Mouse (Mus musculus): ENCODE results near the gene C130026I21Rik. TPM values are rescaled to one million over a fixed set of nuclear protein-coding genes. Genes with fewer than 3 reads are reported as not detected.
A peak's percentile ranks its signal among the peaks of the same experiment; 100 is the strongest.
"Not testable (repeated sequence)": the region's sequence is repeated elsewhere in the genome, so short reads cannot be mapped to it uniquely, and the experiment has no call there.

C130026I21Rik gene
- total RNA-seq, 2 experiments from 2014 or later, result 0.97 to 2.7 TPM

DNA sequence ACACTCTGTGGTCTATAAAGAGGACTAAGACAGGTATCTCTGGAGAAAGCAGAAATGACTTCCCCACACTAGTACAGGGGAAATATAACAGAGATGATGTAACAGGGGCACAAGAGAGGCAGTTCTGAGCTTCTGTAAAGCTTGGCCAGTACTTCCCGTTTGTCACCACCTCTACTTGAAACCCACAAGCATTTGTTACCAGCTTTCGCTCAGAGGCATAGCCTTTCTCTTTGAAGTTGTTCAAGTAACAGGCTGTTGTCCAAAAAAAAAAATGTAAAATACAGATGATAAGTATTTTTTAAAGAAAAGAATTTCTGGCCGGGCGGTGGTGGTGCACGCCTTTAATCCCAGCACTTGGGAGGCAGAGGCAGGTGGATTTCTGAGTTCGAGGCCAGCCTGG is 236.8 kb downstream of the C130026I21Rik start:
- not testable (repeated sequence) for DNase-seq

DNA sequence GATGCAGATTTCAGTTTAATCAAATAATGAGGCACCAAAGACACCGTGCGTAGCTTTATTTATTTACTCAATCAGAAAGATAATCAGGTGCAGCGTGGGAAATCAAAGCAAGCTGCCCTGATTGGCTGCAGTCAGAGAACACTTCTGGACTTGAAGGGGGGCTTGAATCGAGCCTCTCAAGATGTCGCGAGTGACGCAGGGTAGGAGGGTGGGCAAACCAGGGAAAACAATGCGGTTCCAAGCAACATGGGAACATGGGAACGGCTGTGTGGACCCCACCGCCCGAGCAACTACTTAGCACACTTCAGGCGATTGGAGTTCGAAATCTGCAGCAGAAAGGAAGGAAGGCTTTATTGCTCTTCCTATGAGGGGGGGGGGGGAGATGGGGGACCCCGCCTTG is 240.2 kb downstream of the C130026I21Rik start:
- DNase-seq, result not testable (repeated sequence)

DNA sequence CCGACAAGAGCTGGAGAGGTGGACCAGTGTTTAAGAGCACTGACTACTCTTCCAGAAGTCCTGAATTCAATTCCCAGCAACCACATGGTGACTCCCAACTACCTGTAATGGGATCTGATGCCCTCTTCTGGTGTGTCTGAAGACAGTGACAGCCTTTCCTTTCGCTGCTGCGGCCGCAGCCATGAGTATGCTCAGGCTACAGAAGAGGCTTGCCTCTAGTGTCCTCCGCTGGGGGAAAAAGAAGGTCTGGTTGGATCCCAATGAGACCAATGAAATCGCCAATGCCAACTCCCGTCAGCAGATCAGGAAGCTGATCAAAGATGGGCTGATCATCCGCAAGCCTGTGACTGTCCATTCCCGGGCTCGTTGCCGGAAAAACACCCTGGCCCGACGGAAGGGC is 258.4 kb downstream of the C130026I21Rik start:
- not testable (repeated sequence) for DNase-seq

- not testable (repeated sequence) for DNase-seq
Observed at GRCm38 (mm10) chr1:85010947-85011346, 259.4 kb downstream of the C130026I21Rik start.

- DNase-seq, result not testable (repeated sequence)
Observed at GRCm38 (mm10) chr1:85007737-85008136, 262.6 kb downstream of the C130026I21Rik start.

GRCm38 (mm10) chr1:84999241-84999640 is 271.1 kb downstream of the C130026I21Rik start:
- DNase-seq, result not testable (repeated sequence)

GRCm38 (mm10) chr1:84996305-84996704 is 274.1 kb downstream of the C130026I21Rik start:
- DNase-seq, result not testable (repeated sequence)

- not testable (repeated sequence) for DNase-seq
Observed at GRCm38 (mm10) chr1:84994461-84994860, 275.9 kb downstream of the C130026I21Rik start.

DNA sequence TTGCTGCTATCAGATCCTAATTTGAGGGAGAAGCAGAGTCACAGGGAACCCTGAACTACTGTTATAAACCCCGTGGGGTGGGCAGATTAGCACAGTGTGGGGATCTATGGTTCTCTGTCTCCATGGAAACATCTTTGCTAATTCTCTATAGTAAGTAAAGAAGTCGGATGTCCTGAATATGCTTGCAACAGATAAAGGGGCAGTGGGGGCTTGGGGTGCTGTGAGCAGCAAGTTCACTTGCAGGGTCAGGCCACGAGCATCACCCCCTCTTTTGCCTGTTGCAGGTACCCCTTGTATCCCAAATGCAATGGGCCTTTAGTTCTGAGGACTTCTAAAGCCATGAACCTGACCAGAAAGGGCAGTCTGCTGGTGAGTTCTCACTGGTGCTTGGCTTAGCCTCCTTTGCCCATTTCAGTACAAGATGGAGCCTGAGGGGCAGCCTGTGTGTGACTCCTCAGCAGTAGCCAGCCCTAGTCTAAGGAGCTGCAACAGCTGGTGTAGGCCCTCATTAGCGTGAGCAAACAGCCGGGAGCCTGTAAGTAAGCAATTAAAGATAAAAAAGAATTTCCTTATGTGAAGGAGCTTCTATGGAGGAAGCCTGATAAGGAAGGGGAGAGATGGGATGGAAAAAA is 276.6 kb downstream of the C130026I21Rik start:
- DNase-seq, result not testable (repeated sequence)

DNA sequence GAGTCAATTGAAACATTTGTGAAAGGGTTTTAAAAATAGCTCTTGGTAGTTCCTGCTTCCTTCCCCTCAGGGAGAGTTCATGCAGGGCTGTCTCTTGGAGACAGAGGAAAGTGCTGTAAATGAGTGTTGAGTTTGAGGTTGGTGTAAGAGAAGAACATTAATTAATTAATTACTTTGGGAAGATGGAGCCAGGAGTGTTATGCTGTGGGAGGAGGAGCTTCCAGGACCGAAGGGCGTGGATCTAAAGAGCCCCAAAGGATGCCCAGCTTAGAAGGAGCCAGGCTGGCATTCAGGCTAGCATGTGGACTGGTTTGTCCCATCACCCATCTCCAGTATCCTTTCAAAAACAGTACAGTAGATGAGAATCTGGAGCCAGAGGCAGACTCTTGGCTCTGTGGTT is 277.1 kb downstream of the C130026I21Rik start:
- DNase-seq, result not testable (repeated sequence)

GRCm38 (mm10) chr1:84992827-84993226 is 277.5 kb downstream of the C130026I21Rik start:
- not testable (repeated sequence) for DNase-seq

GRCm38 (mm10) chr1:84989044-84989443 is 281.3 kb downstream of the C130026I21Rik start:
- DNase-seq, result not testable (repeated sequence)

DNA sequence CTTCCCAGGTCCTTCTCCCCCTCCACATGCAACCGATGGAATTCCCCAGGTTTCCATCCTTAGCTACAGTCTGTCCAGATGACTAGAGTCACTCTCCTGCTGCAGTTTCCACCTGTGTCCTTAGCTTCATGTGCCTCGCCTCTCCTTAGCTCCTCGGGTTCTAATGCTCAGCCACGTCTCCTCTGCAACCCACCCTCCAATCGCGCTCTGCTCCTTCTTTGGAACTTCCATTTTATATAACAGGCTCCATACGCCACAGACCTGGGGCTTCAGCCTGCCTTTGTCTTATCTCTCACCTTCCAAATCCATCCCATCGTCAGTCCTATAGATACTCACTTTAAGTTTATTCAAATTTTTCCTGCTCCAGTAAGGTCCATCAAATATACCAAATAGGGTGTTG is 282.6 kb downstream of the C130026I21Rik start:
- not testable (repeated sequence) for DNase-seq

DNA sequence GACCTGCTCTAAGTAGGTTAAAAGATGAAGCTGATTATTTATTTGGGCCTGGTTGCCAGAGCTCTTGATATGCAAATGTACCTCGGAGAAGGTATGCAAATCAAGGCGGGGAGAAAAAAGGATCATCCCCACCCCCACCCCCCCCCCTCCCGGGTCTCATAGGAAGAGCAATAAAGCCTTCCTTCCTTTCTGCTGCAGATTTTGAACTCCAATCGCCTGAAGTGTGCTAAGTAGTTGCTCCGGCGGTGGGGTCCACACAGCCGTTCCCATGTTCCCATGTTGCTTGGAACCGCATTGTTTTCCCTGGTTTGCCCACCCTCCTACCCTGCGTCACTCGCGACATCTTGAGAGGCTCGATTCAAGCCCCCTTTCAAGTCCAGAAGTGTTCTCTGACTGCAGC is 308.6 kb downstream of the C130026I21Rik start:
- not testable (repeated sequence) for DNase-seq

DNA sequence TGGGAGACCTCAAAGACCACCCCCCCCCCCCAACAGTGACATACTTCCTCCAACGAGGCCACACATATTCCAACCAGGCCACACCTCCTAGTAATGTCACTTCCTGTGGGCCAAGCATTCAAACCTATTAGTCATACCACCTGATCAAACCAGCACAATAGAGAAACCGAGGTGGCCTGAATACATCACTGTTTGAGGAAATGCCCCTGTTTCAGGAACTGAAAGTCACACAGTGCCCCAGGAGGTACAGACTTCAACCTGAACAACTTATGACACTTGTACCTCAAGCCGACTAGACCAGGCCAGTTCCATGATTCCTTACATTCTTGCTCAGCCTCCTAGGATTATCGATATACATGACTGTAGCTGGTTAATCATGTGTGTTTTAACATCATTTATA is 312.7 kb downstream of the C130026I21Rik start:
- DNase-seq, result not testable (repeated sequence)

GRCm38 (mm10) chr1:84956771-84957170 is 313.6 kb downstream of the C130026I21Rik start:
- not testable (repeated sequence) for DNase-seq

DNA sequence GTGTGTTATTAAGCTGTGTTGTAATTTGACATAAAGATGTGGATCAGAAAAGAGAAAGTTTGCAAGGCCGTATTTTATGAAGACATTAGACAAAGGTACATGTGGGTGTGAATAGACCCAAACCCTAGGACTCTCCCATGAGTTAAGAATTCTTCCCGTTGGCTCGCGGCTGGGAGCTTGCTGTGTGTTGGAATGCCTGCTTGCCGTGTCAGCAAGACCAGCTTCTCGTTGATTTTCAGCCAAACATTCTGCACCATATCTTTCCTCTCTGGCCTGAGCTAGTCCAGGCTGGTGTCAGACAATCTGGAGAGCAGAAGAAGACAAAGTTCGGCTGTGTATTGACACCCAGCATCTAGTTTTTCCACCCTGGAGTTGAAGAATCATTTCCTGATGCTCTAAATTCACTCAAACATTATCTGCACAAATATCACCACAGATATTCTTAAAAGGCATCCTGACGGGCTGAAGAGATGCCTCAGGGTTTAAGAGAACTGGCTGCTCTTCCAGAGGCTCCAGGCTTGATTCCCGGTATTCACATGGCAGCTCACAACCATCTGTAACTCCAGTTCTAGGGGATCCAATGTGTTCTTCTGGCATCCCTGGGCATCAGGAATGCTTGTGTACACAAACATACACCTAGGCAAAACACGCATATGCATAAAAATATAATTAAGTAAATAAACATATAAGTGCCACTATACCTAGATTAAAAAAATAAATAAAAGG is 317.7 kb downstream of the C130026I21Rik start:
- DNase-seq, result peak in 1 of 2 experiments; percentile 9

DNA sequence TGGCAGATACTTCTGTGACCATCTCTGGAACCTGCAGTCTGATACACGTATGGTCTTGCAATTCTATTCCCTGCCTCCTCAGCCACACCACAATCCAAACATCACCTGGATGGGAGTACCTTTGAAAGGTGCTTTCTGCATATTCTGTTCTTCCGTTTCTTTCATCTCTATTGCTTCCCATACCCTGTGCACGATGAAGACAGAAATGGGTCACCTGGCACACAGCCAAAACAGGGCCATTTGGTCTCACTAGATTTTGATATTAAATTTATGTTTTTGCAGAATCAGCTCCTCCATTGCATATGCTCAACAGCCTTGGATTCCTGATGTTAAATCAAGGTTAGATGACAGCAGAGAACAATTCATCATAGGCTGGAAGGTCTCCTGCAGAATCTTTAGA is 318.8 kb downstream of the C130026I21Rik start:
- DNase-seq, result no peak

DNA sequence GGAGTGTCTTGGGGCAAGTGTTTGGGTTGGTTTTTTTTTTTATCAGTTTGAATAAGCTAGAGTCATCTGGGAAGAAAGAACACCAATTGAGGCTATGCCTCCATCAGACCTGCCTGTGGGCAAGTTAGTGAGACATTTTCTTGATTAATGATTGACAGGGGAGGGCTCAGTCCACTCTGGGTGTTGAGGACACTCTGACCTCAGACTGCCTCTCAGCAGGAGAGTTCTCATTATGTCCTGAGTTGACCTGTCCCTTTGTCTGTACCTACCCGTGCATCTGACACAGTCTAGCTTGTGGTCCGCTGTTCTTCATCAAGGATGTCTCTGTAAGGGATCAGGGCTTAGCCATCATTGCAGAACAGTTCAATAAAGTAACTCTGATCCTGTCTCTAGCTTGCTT is 323.0 kb downstream of the C130026I21Rik start:
- no peak for DNase-seq

- DNase-seq, result peak in 1 of 2 experiments; percentile 61
Observed at GRCm38 (mm10) chr1:84945950-84946349, 324.4 kb downstream of the C130026I21Rik start.

- peak in 1 of 2 experiments; percentile 10 for DNase-seq
Observed at GRCm38 (mm10) chr1:84943549-84943948, 326.8 kb downstream of the C130026I21Rik start.
